Mouse (Mus musculus) activated CD4-positive, CD25-positive, alpha-beta regulatory T cell, adult 4 months (primary cell): ENCODE data around the gene Prickle1. TPM values are rescaled to one million over a fixed set of nuclear protein-coding genes. Genes with fewer than 3 reads are reported as not detected.

Experiments used
- ATAC-seq: one replicate; pipeline ENCODE4 v1.8.0; 2017
- polyA plus RNA-seq, 2 experiments: library from polyadenylated mRNA; unstranded; fragments of 100-300 nt; shearing (Covaris generic); gene quantifications; one replicate each; pipeline ENCODE4 v1.2.1; 2017

Prickle1 gene
- polyA plus RNA-seq, result under 1 TPM; 0.66 to 0.73 TPM

- peak; percentile 79 for ATAC-seq
Measured at GRCm38 (mm10) chr15:93595746-93596145, at the start of gene Prickle1. Gene Prickle1, minus strand, starts transcription at chr15:93595891.

- ATAC-seq, result no peak
Measured at GRCm38 (mm10) chr15:93640221-93640620, 44.5 kb upstream of the Prickle1 start.

GRCm38 (mm10) chr15:93636976-93637375 lies 41.3 kb upstream of the Prickle1 start:
- ATAC-seq, result no peak

GRCm38 (mm10) chr15:93635603-93636002 lies 39.9 kb upstream of the Prickle1 start:
- ATAC-seq, result no peak

GRCm38 (mm10) chr15:93634536-93634935 lies 38.8 kb upstream of the Prickle1 start:
- no peak for ATAC-seq

GRCm38 (mm10) chr15:93630001-93630541 lies 34.4 kb upstream of the Prickle1 start:
- ATAC-seq, result no peak

GRCm38 (mm10) chr15:93629201-93629600 lies 33.5 kb upstream of the Prickle1 start:
- no peak for ATAC-seq

- ATAC-seq, result no peak
Measured at GRCm38 (mm10) chr15:93627836-93628797, 32.4 kb upstream of the Prickle1 start.

- no peak for ATAC-seq
Measured at GRCm38 (mm10) chr15:93619551-93619950, 23.9 kb upstream of the Prickle1 start.

- no peak for ATAC-seq
Measured at GRCm38 (mm10) chr15:93618442-93619150, 22.9 kb upstream of the Prickle1 start.

GRCm38 (mm10) chr15:93616277-93616676 lies 20.6 kb upstream of the Prickle1 start:
- no peak for ATAC-seq

- no peak for ATAC-seq
Measured at GRCm38 (mm10) chr15:93615031-93615430, 19.3 kb upstream of the Prickle1 start.

GRCm38 (mm10) chr15:93613606-93614005 lies 17.9 kb upstream of the Prickle1 start:
- ATAC-seq, result no peak

- ATAC-seq, result no peak
Measured at GRCm38 (mm10) chr15:93611536-93612300, 16.0 kb upstream of the Prickle1 start.

- ATAC-seq, result no peak
Measured at GRCm38 (mm10) chr15:93610721-93611201, 15.1 kb upstream of the Prickle1 start.

GRCm38 (mm10) chr15:93610288-93610687 lies 14.6 kb upstream of the Prickle1 start:
- ATAC-seq, result no peak

- peak; percentile 50 for ATAC-seq
Measured at GRCm38 (mm10) chr15:93602850-93603249, 7.2 kb upstream of the Prickle1 start.

GRCm38 (mm10) chr15:93601461-93602015 lies 5.8 kb upstream of the Prickle1 start:
- no peak for ATAC-seq

GRCm38 (mm10) chr15:93596991-93597390 lies 1.3 kb upstream of the Prickle1 start:
- no peak for ATAC-seq

- ATAC-seq, result peak; percentile 28
Measured at GRCm38 (mm10) chr15:93596285-93596684, 594 bp upstream of the Prickle1 start.

GRCm38 (mm10) chr15:93594888-93595698 lies 598 bp downstream of the Prickle1 start:
- peak; percentile 2 for ATAC-seq
